Mouse (Mus musculus): Measurements from ENCODE around the gene Atp2b2. TPM values are rescaled to one million over a fixed set of nuclear protein-coding genes. Genes with fewer than 3 reads are reported as not detected.

The Atp2b2 gene
- polyA plus RNA-seq, 1 experiment from 2014 or later, result 0.15 TPM

- Histone ChIP-seq H3K4me1 (replicated peaks; ENCODE audit: control insufficient read depth, insufficient read depth, low read length) (peaks cover 6% of the 10 kb centered on the region), H3K9ac (ENCODE audit: low read length) (no peak overlapping the region), H3K36me3 (ENCODE audit: control insufficient read depth, insufficient read depth, low read length) (no peaks in the 10 kb centered on the region), H3K9me3 (ENCODE audit: control insufficient read depth, low read length) (no peaks in the 10 kb centered on the region), H3K27me3 (ENCODE audit: control insufficient read depth, insufficient read depth, low read depth, low read length) (peaks cover 13% of the 10 kb centered on the region), H3K4me3 (ENCODE audit: low read length) (no peak overlapping the region), H3K4me2 (ENCODE audit: low read depth, low read length) (no peak overlapping the region), H3K27ac (ENCODE audit: low read length) (no peak overlapping the region)
- ATAC-seq (ENCODE audit: low read depth), result no peak
- WGBS, result 74% methylated on average over 5 of the region's 5 CpGs
Measured at GRCm38 (mm10) chr6:113792368-113792767, 250.0 kb downstream of the Atp2b2 start.

DNA sequence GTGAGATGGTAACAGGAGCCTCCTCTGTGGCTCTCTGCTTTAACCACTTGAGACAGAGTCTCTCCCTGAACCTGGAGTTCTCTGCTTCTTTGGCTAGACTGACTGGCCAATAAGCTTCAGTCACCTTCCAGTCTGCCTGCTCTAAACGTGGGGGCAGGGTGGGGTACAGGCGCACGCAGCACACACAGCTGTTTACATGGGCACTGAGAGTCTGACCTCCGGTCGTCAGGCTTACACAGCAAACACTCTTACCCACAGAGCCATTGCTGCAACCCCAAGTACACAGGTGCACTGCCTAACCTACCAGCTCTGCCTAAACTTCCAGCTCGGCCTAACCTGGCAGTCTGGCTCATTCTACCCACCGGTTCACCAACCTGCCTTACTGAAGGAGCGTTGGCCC, 251.4 kb downstream of the Atp2b2 start:
- no peak overlapping the region for H3K4me2 ChIP-seq (ENCODE audit: low read depth, low read length)
- H3K9me3 ChIP-seq (ENCODE audit: control insufficient read depth, low read length), result no peaks in the 10 kb centered on the region
- H3K27me3 ChIP-seq (ENCODE audit: control insufficient read depth, insufficient read depth, low read depth, low read length), result peaks cover 5% of the 10 kb centered on the region; the same call in 1 of the 2 replicates
- no peak overlapping the region for H3K4me3 ChIP-seq (ENCODE audit: low read length)
- H3K4me1 ChIP-seq (replicated peaks; ENCODE audit: control insufficient read depth, insufficient read depth, low read length), result peaks cover 6% of the 10 kb centered on the region
- no peak for ATAC-seq (ENCODE audit: low read depth)
- no peak overlapping the region for H3K9ac ChIP-seq (ENCODE audit: low read length)
- no peaks in the 10 kb centered on the region for H3K36me3 ChIP-seq (ENCODE audit: control insufficient read depth, insufficient read depth, low read length)
- WGBS, result 37% methylated on average over 8 of the region's 8 CpGs
- no peak overlapping the region for H3K27ac ChIP-seq (ENCODE audit: low read length)

DNA sequence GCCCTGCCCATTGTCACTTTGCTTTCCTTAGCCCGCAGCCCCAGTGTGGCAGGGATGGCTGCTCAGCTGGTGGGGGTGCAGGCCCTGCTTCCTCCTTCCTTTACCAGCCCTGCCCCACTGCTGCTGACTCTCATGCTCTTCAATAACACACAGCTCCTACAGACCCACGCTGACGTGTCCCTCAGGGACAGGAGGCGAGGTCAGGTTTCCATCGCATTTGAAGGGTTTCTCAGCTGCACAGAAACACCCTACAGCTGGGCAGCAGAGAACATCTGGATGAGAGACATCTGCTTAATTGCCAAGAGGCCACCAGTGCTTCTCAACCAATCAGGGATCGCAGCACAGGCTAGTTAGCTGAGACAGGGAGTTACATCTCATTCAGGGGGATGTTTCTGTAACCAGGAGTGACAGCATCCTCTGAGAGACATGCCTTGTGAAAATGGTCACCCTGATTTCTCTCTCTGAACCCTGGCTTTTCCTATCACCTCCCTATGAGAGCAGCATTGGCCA, 254.9 kb downstream of the Atp2b2 start:
- Histone ChIP-seq H3K4me1 (replicated peaks; ENCODE audit: control insufficient read depth, insufficient read depth, low read length) (no peaks in the 10 kb centered on the region), H3K4me3 (ENCODE audit: low read length) (no peak overlapping the region), H3K9me3 (ENCODE audit: control insufficient read depth, low read length) (no peaks in the 10 kb centered on the region), H3K4me2 (ENCODE audit: low read depth, low read length) (no peak overlapping the region), H3K27me3 (ENCODE audit: control insufficient read depth, insufficient read depth, low read depth, low read length) (peaks cover 5% of the 10 kb centered on the region; the same call in 1 of the 2 replicates), H3K27ac (ENCODE audit: low read length) (no peak overlapping the region), H3K9ac (ENCODE audit: low read length) (no peak overlapping the region), H3K36me3 (ENCODE audit: control insufficient read depth, insufficient read depth, low read length) (no peaks in the 10 kb centered on the region)
- 24% methylated on average over 6 of the region's 6 CpGs for WGBS
- 0 out of 2 replicates have a peak, but pooled peaks have one; percentile 26 for ATAC-seq (ENCODE audit: low read depth)

DNA sequence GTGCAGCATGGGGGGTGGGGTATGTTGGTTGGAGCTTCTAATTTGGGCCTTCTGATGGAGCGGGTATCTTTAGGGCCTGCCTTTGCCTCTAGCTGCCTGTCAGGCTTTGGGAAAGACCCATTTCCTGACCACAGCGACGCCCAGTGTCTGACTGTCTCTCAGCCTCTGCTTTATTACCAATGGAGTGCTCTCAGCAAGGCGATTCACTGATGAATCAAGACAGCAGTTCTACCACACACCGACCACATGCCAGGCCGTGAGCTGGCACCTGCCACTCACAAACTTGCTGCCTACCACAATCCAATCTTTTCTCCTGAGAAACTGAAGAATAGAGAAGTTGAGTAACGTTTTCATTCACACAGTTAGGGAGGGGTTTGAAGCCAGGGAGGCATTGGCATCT, 256.8 kb downstream of the Atp2b2 start:
- no peak overlapping the region for H3K27ac ChIP-seq (ENCODE audit: low read length)
- H3K4me3 ChIP-seq (ENCODE audit: low read length), result no peak overlapping the region
- no peaks in the 10 kb centered on the region for H3K4me1 ChIP-seq (replicated peaks; ENCODE audit: control insufficient read depth, insufficient read depth, low read length)
- H3K9ac ChIP-seq (ENCODE audit: low read length), result no peak overlapping the region
- H3K4me2 ChIP-seq (ENCODE audit: low read depth, low read length), result no peak overlapping the region
- no peaks in the 10 kb centered on the region; the same call in 1 of the 2 replicates for H3K27me3 ChIP-seq (ENCODE audit: control insufficient read depth, insufficient read depth, low read depth, low read length)
- WGBS, result 74% methylated on average over 7 of the region's 7 CpGs
- no peaks in the 10 kb centered on the region for H3K36me3 ChIP-seq (ENCODE audit: control insufficient read depth, insufficient read depth, low read length)
- H3K9me3 ChIP-seq (ENCODE audit: control insufficient read depth, low read length), result no peaks in the 10 kb centered on the region
- no peak for ATAC-seq (ENCODE audit: low read depth)

DNA sequence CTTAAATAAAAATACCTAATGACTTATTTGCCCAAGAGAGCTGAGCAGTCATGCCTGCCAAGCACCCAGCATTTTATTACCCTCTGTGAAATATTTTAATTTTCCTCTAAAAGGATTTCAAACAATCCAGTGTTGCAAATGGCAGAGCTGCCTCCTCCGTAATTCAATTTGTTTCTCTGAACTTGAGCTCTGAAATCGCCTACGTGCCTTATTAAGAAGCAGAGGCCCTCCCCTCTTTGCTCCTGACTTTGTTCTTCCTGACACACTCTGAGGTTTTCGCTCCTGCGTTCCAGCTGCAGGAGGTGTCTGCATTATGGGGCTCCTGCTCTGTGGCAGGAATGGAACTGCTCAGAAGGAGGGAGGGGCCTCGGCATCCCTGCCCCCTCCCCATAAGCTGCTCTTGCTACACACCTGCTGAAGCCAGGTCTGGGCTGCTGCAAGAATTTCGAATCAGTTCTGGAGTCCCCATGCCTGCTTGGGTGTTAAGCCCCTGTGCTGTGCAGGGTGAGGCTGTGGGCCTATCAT, 264.1 kb downstream of the Atp2b2 start:
- no peaks in the 10 kb centered on the region for H3K4me1 ChIP-seq (replicated peaks; ENCODE audit: control insufficient read depth, insufficient read depth, low read length)
- no peak overlapping the region for H3K9ac ChIP-seq (ENCODE audit: low read length)
- WGBS, result 55% methylated on average over 7 of the region's 7 CpGs
- H3K36me3 ChIP-seq (ENCODE audit: control insufficient read depth, insufficient read depth, low read length), result no peaks in the 10 kb centered on the region
- H3K27me3 ChIP-seq (ENCODE audit: control insufficient read depth, insufficient read depth, low read depth, low read length), result no peaks in the 10 kb centered on the region
- H3K4me3 ChIP-seq (ENCODE audit: low read length), result no peak overlapping the region
- H3K4me2 ChIP-seq (ENCODE audit: low read depth, low read length), result no peak overlapping the region
- no peak overlapping the region for H3K27ac ChIP-seq (ENCODE audit: low read length)
- H3K9me3 ChIP-seq (ENCODE audit: control insufficient read depth, low read length), result no peaks in the 10 kb centered on the region
- no peak for ATAC-seq (ENCODE audit: low read depth)

DNA sequence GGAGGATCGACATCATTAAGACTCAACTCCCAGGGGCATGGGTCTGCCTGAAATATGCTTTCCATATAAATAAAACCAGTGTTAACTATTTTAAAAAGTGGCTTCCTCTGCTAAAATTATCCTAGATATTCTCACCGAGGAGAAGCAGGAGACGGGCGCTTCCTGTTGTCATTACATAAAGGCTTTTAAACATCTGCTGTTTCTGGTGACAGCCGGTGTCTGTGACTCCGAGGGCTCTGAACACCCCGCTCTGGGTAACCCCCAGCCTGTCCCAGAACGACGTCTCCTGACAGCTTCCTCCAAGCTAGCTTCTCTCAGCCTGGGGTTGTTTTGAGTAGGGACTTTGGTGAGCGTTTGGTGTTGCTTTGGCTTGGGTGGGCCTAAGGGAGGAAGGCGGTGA, 273.6 kb downstream of the Atp2b2 start:
- no peaks in the 10 kb centered on the region for H3K27me3 ChIP-seq (ENCODE audit: control insufficient read depth, insufficient read depth, low read depth, low read length)
- no peak for ATAC-seq (ENCODE audit: low read depth)
- H3K4me3 ChIP-seq (ENCODE audit: low read length), result no peak overlapping the region
- H3K9me3 ChIP-seq (ENCODE audit: control insufficient read depth, low read length), result no peaks in the 10 kb centered on the region
- no peak overlapping the region for H3K9ac ChIP-seq (ENCODE audit: low read length)
- H3K36me3 ChIP-seq (ENCODE audit: control insufficient read depth, insufficient read depth, low read length), result no peaks in the 10 kb centered on the region
- H3K4me1 ChIP-seq (replicated peaks; ENCODE audit: control insufficient read depth, insufficient read depth, low read length), result no peaks in the 10 kb centered on the region
- no peak overlapping the region for H3K27ac ChIP-seq (ENCODE audit: low read length)
- no peak overlapping the region for H3K4me2 ChIP-seq (ENCODE audit: low read depth, low read length)
- WGBS, result 30% methylated on average over 11 of the region's 11 CpGs

- Histone ChIP-seq H3K9me3 (ENCODE audit: control insufficient read depth, low read length) (no peaks in the 10 kb centered on the region), H3K9ac (ENCODE audit: low read length) (no peak overlapping the region), H3K27me3 (ENCODE audit: control insufficient read depth, insufficient read depth, low read depth, low read length) (no peaks in the 10 kb centered on the region), H3K36me3 (ENCODE audit: control insufficient read depth, insufficient read depth, low read length) (no peaks in the 10 kb centered on the region), H3K4me2 (ENCODE audit: low read depth, low read length) (no peak overlapping the region), H3K27ac (ENCODE audit: low read length) (no peak overlapping the region), H3K4me1 (replicated peaks; ENCODE audit: control insufficient read depth, insufficient read depth, low read length) (no peaks in the 10 kb centered on the region), H3K4me3 (ENCODE audit: low read length) (no peak overlapping the region)
- no peak for ATAC-seq (ENCODE audit: low read depth)
- 20% methylated on average over 7 of the region's 7 CpGs for WGBS
Measured at GRCm38 (mm10) chr6:113761644-113762043, 280.8 kb downstream of the Atp2b2 start.

DNA sequence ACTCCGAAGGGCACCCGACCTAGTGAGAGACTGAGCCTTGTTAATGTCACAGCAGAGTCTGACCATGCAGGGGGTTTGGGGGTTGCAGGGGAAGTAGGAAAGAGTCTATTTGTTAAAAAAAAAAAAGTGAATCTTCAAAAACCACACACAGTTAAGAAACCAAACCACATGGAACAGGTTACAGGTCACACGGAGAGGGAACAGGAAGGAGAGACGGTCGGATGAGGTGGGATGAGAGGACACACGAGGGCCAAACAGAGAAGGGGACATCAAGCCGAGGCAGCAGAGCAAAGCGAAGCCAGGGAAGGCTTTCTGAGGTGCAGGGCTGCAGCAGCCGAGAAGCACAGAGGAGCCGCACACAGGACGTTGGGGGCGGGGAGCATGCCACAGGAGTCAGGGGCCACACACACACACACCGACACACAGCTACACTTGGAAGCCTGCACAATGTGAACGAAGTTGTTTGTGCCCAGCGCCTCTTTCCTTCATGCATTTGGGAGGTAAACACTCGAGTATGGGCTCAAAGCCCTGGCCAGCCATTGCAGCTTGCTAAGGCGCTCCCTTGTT, 293.2 kb downstream of the Atp2b2 start:
- H3K27ac ChIP-seq (ENCODE audit: low read length), result no peak overlapping the region
- H3K27me3 ChIP-seq (ENCODE audit: control insufficient read depth, insufficient read depth, low read depth, low read length), result peaks cover 14% of the 10 kb centered on the region
- WGBS, result 56% methylated on average over 17 of the region's 17 CpGs
- H3K4me2 ChIP-seq (ENCODE audit: low read depth, low read length), result no peak overlapping the region
- no peaks in the 10 kb centered on the region for H3K4me1 ChIP-seq (replicated peaks; ENCODE audit: control insufficient read depth, insufficient read depth, low read length)
- ATAC-seq (ENCODE audit: low read depth), result no peak
- H3K36me3 ChIP-seq (ENCODE audit: control insufficient read depth, insufficient read depth, low read length), result no peaks in the 10 kb centered on the region
- no peaks in the 10 kb centered on the region for H3K9me3 ChIP-seq (ENCODE audit: control insufficient read depth, low read length)
- H3K4me3 ChIP-seq (ENCODE audit: low read length), result no peak overlapping the region
- no peak overlapping the region for H3K9ac ChIP-seq (ENCODE audit: low read length)

- H3K9ac ChIP-seq (ENCODE audit: low read length), result no peak overlapping the region
- H3K27me3 ChIP-seq (ENCODE audit: control insufficient read depth, insufficient read depth, low read depth, low read length), result peaks cover 14% of the 10 kb centered on the region
- H3K4me3 ChIP-seq (ENCODE audit: low read length), result no peak overlapping the region
- no peaks in the 10 kb centered on the region for H3K36me3 ChIP-seq (ENCODE audit: control insufficient read depth, insufficient read depth, low read length)
- 33% methylated on average over 26 of the region's 26 CpGs for WGBS
- no peaks in the 10 kb centered on the region for H3K4me1 ChIP-seq (replicated peaks; ENCODE audit: control insufficient read depth, insufficient read depth, low read length)
- no peak overlapping the region for H3K27ac ChIP-seq (ENCODE audit: low read length)
- ATAC-seq (ENCODE audit: low read depth), result no peak
- no peak overlapping the region; the same call in 1 of the 2 replicates for H3K4me2 ChIP-seq (ENCODE audit: low read depth, low read length)
- no peaks in the 10 kb centered on the region for H3K9me3 ChIP-seq (ENCODE audit: control insufficient read depth, low read length)
Measured at GRCm38 (mm10) chr6:113748351-113748750, 294.1 kb downstream of the Atp2b2 start.

Measured in lung, embryonic 16.5 days (tissue).